Mouse (Mus musculus) MEL (cell line): ENCODE measurements around the gene Nmb. TPM values are rescaled to one million over a fixed set of nuclear protein-coding genes. Genes with fewer than 3 reads are reported as not detected.

Experiments
- DNase-seq: peaks from one replicate; pipeline ENCODE4 v3.0.0; 2011; ENCODE audit warnings: low read depth, low spot score
- H3K27ac ChIP-seq: 2 replicates; pipeline ENCODE4 v1.5.1; 2012; ENCODE audit warnings: low read depth, mild to moderate bottlenecking, control low read depth, low read length, moderate library complexity; ENCODE audit not compliant: control insufficient read depth
- H3K27me3 ChIP-seq, 2 experiments: fragments of 150-350 bp in 1 of 2; sonication (generic) in 1 of 2; 2 replicates each; pipeline ENCODE4 v1.6.1; 2012; ENCODE audit warnings: low read length in 2 of 2, mild to moderate bottlenecking in 2 of 2, improper control_type of control experiment in 1 of 2, moderate library complexity in 1 of 2; ENCODE audit not compliant: insufficient read depth in 2 of 2, control insufficient read depth in 1 of 2
- H3K36me3 ChIP-seq, 2 experiments: 2 replicates each; pipeline ENCODE4 v1.6.1; 2012 to 2014; ENCODE audit warnings: low read length in 2 of 2, improper control_type of control experiment in 1 of 2, inconsistent platforms in 1 of 2, mild to moderate bottlenecking in 1 of 2; ENCODE audit not compliant: insufficient read depth in 2 of 2, control insufficient read depth in 1 of 2
- H3K4me1 ChIP-seq, 2 experiments: fragments of 150-350 bp in 1 of 2; sonication (generic) in 1 of 2; 2 replicates each; pipeline ENCODE4 v1.6.1; 2012; ENCODE audit warnings: low read length in 2 of 2, improper control_type of control experiment in 1 of 2, mild to moderate bottlenecking in 1 of 2; ENCODE audit not compliant: insufficient read depth in 2 of 2, control insufficient read depth in 1 of 2
- H3K4me3 ChIP-seq, 2 experiments: fragments of 150-350 bp in 1 of 2; sonication (generic) in 1 of 2; 2 replicates each; pipeline ENCODE4 v1.5.1; 2012; ENCODE audit warnings: low read depth in 2 of 2, low read length in 2 of 2, mild to moderate bottlenecking in 2 of 2, moderate library complexity in 2 of 2, control low read depth in 1 of 2, improper control_type of control experiment in 1 of 2; ENCODE audit not compliant: control insufficient read depth in 1 of 2, insufficient read depth in 1 of 2
- H3K79me2 ChIP-seq: 2 replicates; pipeline ENCODE4 v1.6.1; 2012; ENCODE audit warnings: mild to moderate bottlenecking, low read length, moderate library complexity; ENCODE audit not compliant: control insufficient read depth, poor library complexity, insufficient read depth
- H3K9ac ChIP-seq: 2 replicates; pipeline ENCODE4 v1.6.1; 2012; ENCODE audit warnings: low read depth, mild to moderate bottlenecking, control low read depth, low read length, moderate library complexity; ENCODE audit not compliant: control insufficient read depth, poor library complexity, severe bottlenecking
- H3K9me3 ChIP-seq: fragments of 150-350 bp; sonication (generic); replicated peaks from 2 replicates; pipeline ENCODE4 v1.6.1; 2012; ENCODE audit warnings: mild to moderate bottlenecking, low read length, improper control_type of control experiment, moderate library complexity; ENCODE audit not compliant: insufficient read depth
- CTCF ChIP-seq, 3 experiments: IDR thresholded peaks in 2 of 3; conservative IDR thresholded peaks in 1 of 3; 2 replicates each; pipeline ENCODE4 v1.5.1; 2011 to 2012; ENCODE audit warnings: low read length in 3 of 3, low read depth in 2 of 3, mild to moderate bottlenecking in 2 of 3, improper control_type of control experiment in 1 of 3, inconsistent platforms in 1 of 3, mixed read lengths in 1 of 3, moderate library complexity in 1 of 3; ENCODE audit not compliant: control insufficient read depth in 1 of 3, insufficient read depth in 1 of 3, poor library complexity in 1 of 3, severe bottlenecking in 1 of 3
- ELF1 ChIP-seq: IDR thresholded peaks from 2 replicates; pipeline ENCODE4 v1.6.1; 2014; ENCODE audit warnings: low read depth, mild to moderate bottlenecking, inconsistent platforms, low read length, improper control_type of control experiment, moderate library complexity
- EP300 ChIP-seq, 2 experiments: IDR thresholded peaks; 2 replicates each; pipeline ENCODE4 v1.6.1; 2011; ENCODE audit warnings: improper control_type of control experiment in 2 of 2, low read length in 2 of 2, low read depth in 1 of 2, mild to moderate bottlenecking in 1 of 2
- ETS1 ChIP-seq: IDR thresholded peaks from 2 replicates; pipeline ENCODE4 v1.6.1; 2012; ENCODE audit warnings: low read depth, mild to moderate bottlenecking, inconsistent platforms, low read length, improper control_type of control experiment, moderate library complexity
- GABPA ChIP-seq: IDR thresholded peaks from 2 replicates; pipeline ENCODE4 v1.6.1; 2012; ENCODE audit warnings: low read depth, mild to moderate bottlenecking, inconsistent platforms, low read length, improper control_type of control experiment, moderate library complexity
- GATA1 ChIP-seq: IDR thresholded peaks from 2 replicates; pipeline ENCODE4 v1.6.1; 2011; ENCODE audit warnings: low read depth, low read length, improper control_type of control experiment
- KAT2A ChIP-seq: conservative IDR thresholded peaks from 2 replicates; pipeline ENCODE4 v1.6.1; 2012; ENCODE audit warnings: low read depth, low read length, improper control_type of control experiment, inconsistent platforms
- MXI1 ChIP-seq: IDR thresholded peaks from 2 replicates; pipeline ENCODE4 v1.6.1; 2011; ENCODE audit warnings: mild to moderate bottlenecking, low read depth, low read length, improper control_type of control experiment
- MYC ChIP-seq: IDR thresholded peaks from 2 replicates; pipeline ENCODE4 v1.6.1; 2011; ENCODE audit warnings: low read depth, mild to moderate bottlenecking, low read length, improper control_type of control experiment, moderate library complexity
- NELFE ChIP-seq: IDR thresholded peaks from 2 replicates; pipeline ENCODE4 v1.6.1; 2011; ENCODE audit warnings: low read depth, low read length, improper control_type of control experiment
- NRF1 ChIP-seq: IDR thresholded peaks from 2 replicates; pipeline ENCODE4 v1.6.1; 2014; ENCODE audit warnings: low read depth, mild to moderate bottlenecking, inconsistent platforms, low read length, improper control_type of control experiment, moderate library complexity; ENCODE audit not compliant: poor library complexity, insufficient read depth, severe bottlenecking
- POLR2AphosphoS5 ChIP-seq: IDR thresholded peaks from 2 replicates; pipeline ENCODE4 v1.6.1; 2012; ENCODE audit warnings: low read depth, borderline replicate concordance, mild to moderate bottlenecking, inconsistent platforms, low read length, moderate library complexity, mixed read lengths
- RCOR1 ChIP-seq: IDR thresholded peaks from 2 replicates; pipeline ENCODE4 v1.6.1; 2012; ENCODE audit warnings: low read depth, mild to moderate bottlenecking, inconsistent platforms, low read length, improper control_type of control experiment
- SIN3A ChIP-seq: IDR thresholded peaks from 2 replicates; pipeline ENCODE4 v1.6.1; 2012; ENCODE audit warnings: low read length, improper control_type of control experiment, inconsistent platforms
- TAL1 ChIP-seq: IDR thresholded peaks from 2 replicates; pipeline ENCODE4 v1.6.1; 2012; ENCODE audit warnings: mild to moderate bottlenecking, inconsistent platforms, low read length, moderate library complexity, mixed read lengths
- TBP ChIP-seq: IDR thresholded peaks from 2 replicates; pipeline ENCODE4 v1.8.0; 2011; ENCODE audit warnings: low read depth, low read length, improper control_type of control experiment
- UBTF ChIP-seq: IDR thresholded peaks from 2 replicates; pipeline ENCODE4 v1.6.1; 2012; ENCODE audit warnings: low read depth, mild to moderate bottlenecking, inconsistent platforms, low read length, improper control_type of control experiment, moderate library complexity, borderline replicate concordance; ENCODE audit not compliant: insufficient read depth
- USF2 ChIP-seq, 2 experiments: IDR thresholded peaks; 2 replicates each; pipeline ENCODE4 v1.6.1; 2011 to 2012; ENCODE audit warnings: improper control_type of control experiment in 2 of 2, low read length in 2 of 2, borderline replicate concordance in 1 of 2, inconsistent platforms in 1 of 2, low read depth in 1 of 2, mild to moderate bottlenecking in 1 of 2; ENCODE audit not compliant: insufficient read depth in 1 of 2
- ZC3H11A ChIP-seq: IDR thresholded peaks from 2 replicates; pipeline ENCODE4 v1.6.1; 2012; ENCODE audit warnings: low read depth, mild to moderate bottlenecking, inconsistent platforms, low read length, improper control_type of control experiment
- polyA plus RNA-seq, 2 experiments: library from polyadenylated mRNA; stranded (reverse) in 1 of 2; unstranded in 1 of 2; fragments of >175 nt in 1 of 2; fragments of >200 nt in 1 of 2; gene quantifications; 2 replicates each; pipeline versions ENCODE4 v1.2.1 to v1.2.4; 2012; ENCODE audit warnings: low replicate concordance in 2 of 2, low read depth in 1 of 2; ENCODE audit not compliant: insufficient read length in 2 of 2, insufficient read depth in 1 of 2, missing spikeins in 1 of 2
- total RNA-seq: library from RNA; depleted of rRNA; stranded (reverse); fragments of 300-350 nt; gene quantifications from 2 replicates; pipeline ENCODE4 v1.2.3, GENCODE M21; 2012

The Nmb gene
- total and polyA plus RNA-seq, 3 experiments = 4.4 to 4.6 TPM; not detected in 1

GRCm38 (mm10) chr7:80866514-80867147 is 38.2 kb downstream of the Nmb start:
- H3K79me2 ChIP-seq = no peaks in the 10 kb centered on the region
- H3K4me1 ChIP-seq = peaks cover 13 to 24% of the 10 kb centered on the region in 2 experiments
- no peak overlapping the region for H3K4me3 ChIP-seq
- no peak overlapping the region for H3K27ac ChIP-seq
- peaks cover 0 to 24% of the 10 kb centered on the region in 2 experiments; a peak in 2 of 4 replicates for H3K36me3 ChIP-seq
- TF ChIP-seq TAL1 = 0 out of 2 replicates have a peak, but pooled peaks have one; percentile 8
- TF ChIP-seq ZC3H11A = no peak
- TF ChIP-seq GATA1 = peak; percentile 62
- DNase-seq = no peak
- H3K27me3 ChIP-seq = no peaks in the 10 kb centered on the region
- H3K9me3 ChIP-seq = no peaks in the 10 kb centered on the region
- H3K9ac ChIP-seq = no peak overlapping the region

- peaks cover 17 to 27% of the 10 kb centered on the region in 2 experiments for H3K4me1 ChIP-seq
- peak overlapping the region; percentile 6; the same call in 1 of the 2 replicates for H3K9ac ChIP-seq
- H3K9me3 ChIP-seq = no peaks in the 10 kb centered on the region
- H3K27me3 ChIP-seq = no peaks in the 10 kb centered on the region
- H3K27ac ChIP-seq = peak overlapping the region; percentile 55
- DNase-seq = no peak
- H3K4me3 ChIP-seq = no peak overlapping the region
- TF ChIP-seq GABPA (no peak), TBP (no peak), USF2 (IDR thresholded peaks at IDR 0.05; ENCODE audit: borderline replicate concordance in 1 of 2, insufficient read depth in 1 of 2, low read depth in 1 of 2, low read length in 2 of 2) (no peak), RCOR1 (no peak), KAT2A (no peak), GATA1 (no peak), SIN3A (no peak), ETS1 (no peak), CTCF (IDR thresholded peaks at IDR 0.05 in 2 of 3, conservative IDR thresholded peaks at IDR 0.05 in 1 of 3; ENCODE audit: control insufficient read depth in 1 of 3, insufficient read depth in 1 of 3, low read depth in 2 of 3, low read length in 3 of 3, poor library complexity in 1 of 3, severe bottlenecking in 1 of 3) (no peak), ELF1 (no peak), UBTF (no peak), NELFE (no peak), EP300 (IDR thresholded peaks at IDR 0.05; ENCODE audit: low read depth in 1 of 2, low read length in 2 of 2) (no peak), MYC (no peak), POLR2AphosphoS5 (no peak), NRF1 (no peak), MXI1 (no peak)
- H3K36me3 ChIP-seq = peaks cover 0 to 28% of the 10 kb centered on the region in 2 experiments; a peak in 2 of 4 replicates
- no peaks in the 10 kb centered on the region for H3K79me2 ChIP-seq
These were observed 39.4 kb downstream of the Nmb start for GRCm38 (mm10) chr7:80865521-80865920.
